Mouse (Mus musculus) CH12.LX (cell line): Measurements from ENCODE around the gene Dqx1. TPM values are rescaled to one million over a fixed set of nuclear protein-coding genes. Genes with fewer than 3 reads are reported as not detected.

ENCODE experiments used
- DNase-seq: peaks from one replicate; pipeline ENCODE4 v3.0.0-alpha.2; 2013; ENCODE audit errors: extremely low read depth
- H3K27ac ChIP-seq: 2 replicates; pipeline ENCODE4 v1.5.1; 2012; ENCODE audit warnings: low read depth, mild to moderate bottlenecking, control low read depth, moderate library complexity; ENCODE audit not compliant: insufficient read depth
- H3K27me3 ChIP-seq: replicated peaks from 2 replicates; pipeline ENCODE3; 2012; ENCODE audit warnings: inconsistent platforms
- H3K36me3 ChIP-seq, 2 experiments: replicated peaks in 1 of 2; 2 replicates each; pipeline versions ENCODE3 to v1.6.1; 2012; ENCODE audit warnings: inconsistent platforms in 1 of 2, low read length in 1 of 2, mild to moderate bottlenecking in 1 of 2, mixed read lengths in 1 of 2, moderate library complexity in 1 of 2; ENCODE audit not compliant: control insufficient read depth in 1 of 2, insufficient read depth in 1 of 2
- H3K4me1 ChIP-seq, 2 experiments: 2 replicates each; pipeline ENCODE4 v1.6.1; 2012; ENCODE audit warnings: inconsistent platforms in 1 of 2, moderate library complexity in 1 of 2; ENCODE audit not compliant: insufficient read depth in 2 of 2, control insufficient read depth in 1 of 2
- H3K4me2 ChIP-seq: 2 replicates; pipeline ENCODE4 v1.6.1; 2012; ENCODE audit warnings: low read depth, mild to moderate bottlenecking, control low read depth; ENCODE audit not compliant: poor library complexity, insufficient read depth, severe bottlenecking
- H3K4me3 ChIP-seq, 3 experiments: fragments of 150-350 bp in 1 of 3; sonication (generic) in 1 of 3; replicated peaks in 1 of 3; 2 replicates each; pipeline versions ENCODE3 to v1.5.1; 2011 to 2012; ENCODE audit warnings: low read depth in 2 of 3, low read length in 2 of 3, mild to moderate bottlenecking in 2 of 3, moderate library complexity in 2 of 3, control low read depth in 1 of 3, improper control_type of control experiment in 1 of 3, inconsistent platforms in 1 of 3, mixed read lengths in 1 of 3; ENCODE audit not compliant: poor library complexity in 1 of 3
- H3K79me2 ChIP-seq: replicated peaks from 2 replicates; pipeline ENCODE4 v1.6.1; 2012; ENCODE audit warnings: mild to moderate bottlenecking, moderate library complexity; ENCODE audit not compliant: control insufficient read depth, poor library complexity, insufficient read depth, severe bottlenecking; ENCODE audit errors: extremely low read depth
- H3K9ac ChIP-seq: 2 replicates; pipeline ENCODE4 v1.6.1; 2012; ENCODE audit warnings: low read depth, mild to moderate bottlenecking, control low read depth, moderate library complexity; ENCODE audit not compliant: insufficient read depth
- H3K9me3 ChIP-seq: replicated peaks from 2 replicates; pipeline ENCODE3; 2012; ENCODE audit warnings: low read length, inconsistent platforms, mixed read lengths
- CHD1 ChIP-seq: IDR thresholded peaks from 2 replicates; pipeline ENCODE4 v1.6.1; 2012; ENCODE audit warnings: low read depth, low read length, improper control_type of control experiment, inconsistent platforms
- ELF1 ChIP-seq: IDR thresholded peaks from 2 replicates; pipeline ENCODE4 v1.6.1; 2014; ENCODE audit warnings: low read depth, mild to moderate bottlenecking, inconsistent platforms, low read length, improper control_type of control experiment
- GABPA ChIP-seq: IDR thresholded peaks from 2 replicates; pipeline ENCODE4 v1.6.1; 2012; ENCODE audit warnings: low read depth, low read length, improper control_type of control experiment, inconsistent platforms; ENCODE audit not compliant: insufficient replicate concordance
- IRF4 ChIP-seq: IDR thresholded peaks from 2 replicates; pipeline ENCODE4 v1.6.1; 2014; ENCODE audit warnings: low read depth, mild to moderate bottlenecking, inconsistent platforms, low read length, improper control_type of control experiment
- JUND ChIP-seq: conservative IDR thresholded peaks from 2 replicates; pipeline ENCODE4 v1.6.1; 2011; ENCODE audit warnings: low read depth, low read length, improper control_type of control experiment
- MAFK ChIP-seq: IDR thresholded peaks from 2 replicates; pipeline ENCODE4 v1.6.1; 2011; ENCODE audit warnings: low read length, improper control_type of control experiment; ENCODE audit not compliant: insufficient replicate concordance
- MAZ ChIP-seq: IDR thresholded peaks from 2 replicates; pipeline ENCODE4 v1.6.1; 2012; ENCODE audit warnings: low read depth, mild to moderate bottlenecking, inconsistent platforms, low read length, improper control_type of control experiment, moderate library complexity
- MXI1 ChIP-seq: IDR thresholded peaks from 2 replicates; pipeline ENCODE4 v1.6.1; 2011; ENCODE audit warnings: mild to moderate bottlenecking, low read depth, low read length, improper control_type of control experiment
- NELFE ChIP-seq: IDR thresholded peaks from 2 replicates; pipeline ENCODE4 v1.6.1; 2011; ENCODE audit warnings: low read depth, low read length, improper control_type of control experiment
- NRF1 ChIP-seq: IDR thresholded peaks from 2 replicates; pipeline ENCODE4 v1.6.1; 2014; ENCODE audit warnings: low read depth, mild to moderate bottlenecking, inconsistent platforms, low read length, improper control_type of control experiment, moderate library complexity
- PAX5 ChIP-seq: IDR thresholded peaks from 2 replicates; pipeline ENCODE4 v1.6.1; 2012; ENCODE audit warnings: low read length, inconsistent platforms, mixed read lengths
- POLR2A ChIP-seq: IDR thresholded peaks from 2 replicates; pipeline ENCODE4 v1.6.1; 2011; ENCODE audit warnings: low read depth, mild to moderate bottlenecking, improper control_type of control experiment, low read length
- POLR2AphosphoS2 ChIP-seq: IDR thresholded peaks from 2 replicates; pipeline ENCODE4 v1.6.1; 2011; ENCODE audit warnings: low read depth, low read length, improper control_type of control experiment
- TBP ChIP-seq: conservative IDR thresholded peaks from 2 replicates; pipeline ENCODE4 v1.6.1; 2011; ENCODE audit warnings: low read depth, low read length, improper control_type of control experiment
- TCF12 ChIP-seq: IDR thresholded peaks from 2 replicates; pipeline ENCODE4 v1.6.1; 2014; ENCODE audit warnings: low read depth, mild to moderate bottlenecking, inconsistent platforms, low read length, improper control_type of control experiment
- UBTF ChIP-seq: IDR thresholded peaks from 2 replicates; pipeline ENCODE4 v1.6.1; 2012; ENCODE audit warnings: low read depth, mild to moderate bottlenecking, inconsistent platforms, low read length, improper control_type of control experiment, moderate library complexity
- ZKSCAN1 ChIP-seq: IDR thresholded peaks from 2 replicates; pipeline ENCODE4 v1.6.1; 2012; ENCODE audit warnings: low read depth, inconsistent platforms, low read length, improper control_type of control experiment, borderline replicate concordance
- ZNF384 ChIP-seq: IDR thresholded peaks from 2 replicates; pipeline ENCODE4 v1.6.1; 2012; ENCODE audit warnings: low read depth, low read length, improper control_type of control experiment, inconsistent platforms
- dilution Hi-C: fragments of 300-500 bp; cut with MboI; formaldehyde crosslinking; loops from 2 replicates; pipeline ENCODE4 v1.14.3; 2020; ENCODE audit warnings: low sequenced_read_pairs; ENCODE audit not compliant: extremely low pct_unique_long_range_greater_than_20kb, extremely low pct_ligation_motif_present
- in situ Hi-C: fragments of 300-500 bp; cut with MboI; formaldehyde crosslinking; loops from 3 replicates; pipeline ENCODE4 v1.14.3; 2019; ENCODE audit warnings: low sequenced_read_pairs, low pct_ligation_motif_present, low pct_unique_long_range_greater_than_20kb, mixed read lengths
- polyA plus RNA-seq: library from polyadenylated mRNA; unstranded; fragments of >175 nt; gene quantifications from 2 replicates; pipeline ENCODE4 v1.2.1, GENCODE M21; 2012; ENCODE audit warnings: low read depth; ENCODE audit not compliant: insufficient read length
- total RNA-seq, 2 experiments: library from RNA; depleted of rRNA; stranded (reverse); fragments of 300-350 nt in 1 of 2; fragments of >200 nt in 1 of 2; gene quantifications; 2 replicates each; pipeline ENCODE4 v1.2.3; 2012 to 2014

The Dqx1 gene
- total and polyA plus RNA-seq, 3 experiments = 1.3 to 2.9 (median 2.2) TPM

GRCm38 (mm10) chr6:83108762-83109668 lies 51.4 kb downstream of the Dqx1 start, which contains the start of gene Mrpl53 (continued):
- TF ChIP-seq JUND (no peak), GABPA (no peak; the same call in 1 of the 2 replicates), ELF1 (peak; percentile 80), ZKSCAN1 (no peak), CHD1 (no peak), PAX5 (no peak), MXI1 (peak; percentile 74; the same call in 1 of the 2 replicates), TCF12 (peak; percentile 82), POLR2A (peak; percentile 87), UBTF (0 out of 2 replicates have a peak, but pooled peaks have one; percentile 63), POLR2AphosphoS2 (peak; percentile 78; the same call in 1 of the 2 replicates), NELFE (peak; percentile 91), TBP (peak; percentile 82), NRF1 (peak; percentile 51; the same call in 1 of the 2 replicates), IRF4 (peak; percentile 45), MAZ (no peak)

GRCm38 (mm10) chr6:83111510-83112136 lies 54.0 kb downstream of the Dqx1 start:
- dilution Hi-C loops (no loop called here), in situ Hi-C loops (no loop called here)
- Histone ChIP-seq H3K27ac (no peak overlapping the region), H3K9ac (no peak overlapping the region), H3K27me3 (no peaks in the 10 kb centered on the region), H3K4me2 (no peak overlapping the region), H3K4me1 (peaks cover 14 to 53% of the 10 kb centered on the region in 2 experiments), H3K36me3 (peaks cover 9 to 36% of the 10 kb centered on the region in 2 experiments), H3K9me3 (no peaks in the 10 kb centered on the region), H3K79me2 (peaks cover 34% of the 10 kb centered on the region), H3K4me3 (no peak overlapping the region)
- TF ChIP-seq ZNF384 = peak; percentile 59; the same call in 1 of the 2 replicates
- TF ChIP-seq MAFK = no peak
- no peak for DNase-seq
